Mouse (Mus musculus): ENCODE results near the gene Ccnjl. TPM values are rescaled to one million over a fixed set of nuclear protein-coding genes. Genes with fewer than 3 reads are reported as not detected.
A peak's percentile ranks its signal among the peaks of the same experiment; 100 is the strongest.

Gene Ccnjl
- total and polyA plus RNA-seq, 2 experiments from 2014 or later, result 10.8 to 11.7 TPM

DNA sequence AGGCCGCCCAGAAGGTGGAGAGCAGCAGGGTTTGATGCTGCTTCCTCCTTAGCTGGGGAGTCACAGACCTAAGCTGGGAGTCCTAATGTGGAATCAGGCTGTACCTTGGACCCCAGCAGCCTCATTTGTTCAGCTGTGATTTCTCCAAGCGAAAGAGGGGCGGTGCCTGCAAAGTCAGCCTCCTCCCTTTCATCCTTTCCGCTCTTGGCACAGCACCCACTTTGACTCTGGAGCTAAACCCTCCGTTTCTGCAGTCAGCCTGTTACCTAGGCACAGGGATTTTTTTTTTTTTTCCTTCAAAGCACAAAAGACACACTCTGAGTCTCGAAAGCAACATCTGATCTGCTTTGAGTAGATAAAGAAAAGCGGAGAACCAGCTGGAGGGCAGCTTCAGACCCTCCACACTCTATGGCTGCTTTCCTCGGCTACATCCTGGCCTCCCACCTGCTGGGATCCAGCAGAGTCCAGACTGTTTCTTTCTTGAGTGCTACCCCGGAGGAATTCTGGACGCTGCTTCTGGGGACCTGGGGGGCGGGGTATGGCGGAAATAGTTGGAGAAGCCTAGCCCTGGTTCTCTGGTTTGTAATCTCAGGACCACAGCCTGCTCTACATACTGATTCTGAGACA lies 97.8 kb downstream of the Ccnjl start:
- ATAC-seq (ENCODE audit: insufficient read depth, low read depth), result no peak

DNA sequence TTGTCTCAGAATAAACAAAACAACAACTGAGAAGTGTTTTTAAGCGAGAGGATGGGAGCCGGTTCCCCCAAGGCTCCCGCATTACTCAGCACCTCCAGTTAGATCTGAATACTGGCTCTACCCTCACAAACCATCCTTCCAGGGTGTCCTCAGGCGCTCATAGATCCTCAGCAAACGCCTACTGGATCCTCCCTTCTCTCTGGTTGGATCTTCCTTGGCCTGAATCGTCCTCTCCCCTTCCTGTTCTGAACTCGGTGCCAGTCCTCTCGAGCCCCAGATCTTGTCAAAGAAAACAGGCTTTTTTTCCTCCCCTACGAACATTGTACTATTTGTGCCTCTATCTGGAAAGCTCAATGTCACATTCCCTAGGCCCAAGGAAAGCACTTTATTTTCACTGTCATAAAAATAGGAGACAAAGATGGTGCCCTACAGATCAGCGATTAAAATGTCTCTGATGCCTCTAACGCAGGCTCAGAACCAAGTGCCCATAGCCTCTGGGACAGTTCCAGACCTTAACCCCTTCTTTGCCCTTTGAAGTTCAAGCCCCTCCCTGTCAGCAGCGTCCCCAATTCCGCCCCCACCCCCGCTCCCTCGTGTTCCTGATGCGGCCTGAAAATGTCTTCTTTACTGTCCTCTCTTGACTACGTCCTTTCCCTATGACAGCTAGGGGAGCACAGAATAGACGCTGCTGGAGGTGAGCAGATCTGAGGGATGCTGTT lies 98.5 kb downstream of the Ccnjl start:
- no peak overlapping the region for H3K4me3 ChIP-seq (ENCODE audit: low read depth, low read length)
- 37% methylated on average over 18 of the region's 18 CpGs for WGBS

More for the DNA sequence above, 97.8 kb downstream of the Ccnjl start:
- H3K27me3 ChIP-seq (ENCODE audit: control insufficient read depth, insufficient read depth, low read length), result no peaks in the 10 kb centered on the region
- H3K4me1 ChIP-seq (ENCODE audit: control insufficient read depth, insufficient read depth), result peaks cover 4% of the 10 kb centered on the region; the same call in 1 of the 2 replicates
- 0 out of 2 replicates have a peak overlapping the region, but pooled peaks have one; percentile 9 for H3K9ac ChIP-seq (replicated peaks; ENCODE audit: low read depth, low read length)
- H3K36me3 ChIP-seq (replicated peaks; ENCODE audit: control insufficient read depth, insufficient read depth, low read length), result no peaks in the 10 kb centered on the region
- TF ChIP-seq CTCF (IDR thresholded peaks at IDR 0.05; ENCODE audit: low read depth) (no peak), EP300 (IDR thresholded peaks at IDR 0.05; ENCODE audit: low read depth) (no peak)
- 10% methylated on average over 12 of the region's 12 CpGs for WGBS
- H3K27ac ChIP-seq (ENCODE audit: low read depth), result peak overlapping the region; percentile 32; the same call in 1 of the 2 replicates
- peak; percentile 48 for DNase-seq (ENCODE audit: low spot score)
- H3K9me3 ChIP-seq (replicated peaks; ENCODE audit: control insufficient read depth, low read length), result no peaks in the 10 kb centered on the region
- H3K4me3 ChIP-seq (ENCODE audit: low read depth, low read length), result peak overlapping the region; percentile 15; the same call in 1 of the 2 replicates
- H3K4me2 ChIP-seq (ENCODE audit: low read depth, low read length), result peak overlapping the region; percentile 56

DNA sequence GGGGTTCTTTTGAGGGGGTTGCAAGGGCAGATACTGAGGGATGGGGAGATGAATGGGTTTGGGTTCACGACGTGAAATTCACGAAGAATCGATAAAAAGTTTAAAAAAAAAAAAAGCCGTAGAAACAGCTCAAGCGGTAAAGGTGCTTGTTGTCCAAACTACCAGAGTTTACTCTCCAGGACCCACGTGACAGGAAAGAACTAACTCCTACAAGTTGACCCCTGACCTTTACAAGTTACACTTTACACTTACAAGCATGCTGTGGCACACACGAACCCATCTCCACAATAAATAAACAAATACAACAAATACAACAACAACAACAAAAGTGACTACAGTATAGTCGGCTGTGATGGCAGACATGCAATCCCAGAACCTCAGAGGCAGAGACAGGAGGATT lies 103.1 kb downstream of the Ccnjl start:
- ATAC-seq (ENCODE audit: insufficient read depth, low read depth) (no peak), DNase-seq (ENCODE audit: low spot score) (no peak)
- no peaks in the 10 kb centered on the region for H3K36me3 ChIP-seq (replicated peaks; ENCODE audit: control insufficient read depth, insufficient read depth, low read length)
- H3K4me3 ChIP-seq (ENCODE audit: low read depth, low read length), result no peak overlapping the region
- 89% methylated on average over 9 of the region's 9 CpGs for WGBS
- H3K9ac ChIP-seq (replicated peaks; ENCODE audit: low read depth, low read length), result no peak overlapping the region
- H3K4me2 ChIP-seq (ENCODE audit: low read depth, low read length), result no peak overlapping the region
- TF ChIP-seq CTCF (IDR thresholded peaks at IDR 0.05; ENCODE audit: low read depth) (no peak), EP300 (IDR thresholded peaks at IDR 0.05; ENCODE audit: low read depth) (no peak)
- no peaks in the 10 kb centered on the region for H3K27me3 ChIP-seq (ENCODE audit: control insufficient read depth, insufficient read depth, low read length)
- H3K4me1 ChIP-seq (ENCODE audit: control insufficient read depth, insufficient read depth), result peaks cover 18% of the 10 kb centered on the region
- H3K27ac ChIP-seq (ENCODE audit: low read depth), result no peak overlapping the region
- H3K9me3 ChIP-seq (replicated peaks; ENCODE audit: control insufficient read depth, low read length), result no peaks in the 10 kb centered on the region

More for the DNA sequence above, 98.5 kb downstream of the Ccnjl start:
- Histone ChIP-seq H3K4me2 (ENCODE audit: low read depth, low read length) (peak overlapping the region; percentile 56), H3K9ac (replicated peaks; ENCODE audit: low read depth, low read length) (no peak overlapping the region), H3K27me3 (ENCODE audit: control insufficient read depth, insufficient read depth, low read length) (no peaks in the 10 kb centered on the region), H3K27ac (ENCODE audit: low read depth) (peak overlapping the region; percentile 32; the same call in 1 of the 2 replicates), H3K4me1 (ENCODE audit: control insufficient read depth, insufficient read depth) (peaks cover 4% of the 10 kb centered on the region), H3K9me3 (replicated peaks; ENCODE audit: control insufficient read depth, low read length) (no peaks in the 10 kb centered on the region), H3K36me3 (replicated peaks; ENCODE audit: control insufficient read depth, insufficient read depth, low read length) (no peaks in the 10 kb centered on the region)
- no peak for ATAC-seq (ENCODE audit: insufficient read depth, low read depth)
- no peak for DNase-seq (ENCODE audit: low spot score)
- TF ChIP-seq EP300 (IDR thresholded peaks at IDR 0.05; ENCODE audit: low read depth) (no peak), CTCF (IDR thresholded peaks at IDR 0.05; ENCODE audit: low read depth) (no peak)

DNA sequence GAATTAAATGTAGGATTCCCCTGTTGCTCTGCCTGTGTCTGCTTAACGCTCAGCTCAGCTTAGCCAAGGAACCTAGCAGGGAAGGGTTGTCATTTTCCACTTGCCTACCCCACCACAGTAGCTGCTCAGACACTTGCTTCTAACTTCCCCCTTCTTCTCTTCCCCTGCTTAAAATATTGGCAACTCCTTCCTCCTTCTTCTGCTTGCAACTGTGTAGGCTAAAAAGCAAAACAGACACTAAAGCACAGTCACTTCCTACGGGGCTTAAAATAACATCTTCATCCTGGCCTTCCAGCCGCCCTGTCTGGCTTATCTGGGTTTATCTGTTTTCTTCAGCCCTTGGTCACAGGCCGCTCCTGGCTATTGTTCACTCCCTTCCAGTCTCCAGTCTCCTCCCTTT lies 104.0 kb downstream of the Ccnjl start:
- peaks cover 15% of the 10 kb centered on the region for H3K4me1 ChIP-seq (ENCODE audit: control insufficient read depth, insufficient read depth)
- 18% methylated on average over 4 of the region's 4 CpGs for WGBS
- ATAC-seq (ENCODE audit: insufficient read depth, low read depth), result no peak
- H3K27ac ChIP-seq (ENCODE audit: low read depth), result no peak overlapping the region
- no peak for DNase-seq (ENCODE audit: low spot score)
- no peak overlapping the region for H3K4me2 ChIP-seq (ENCODE audit: low read depth, low read length)
- no peaks in the 10 kb centered on the region for H3K9me3 ChIP-seq (replicated peaks; ENCODE audit: control insufficient read depth, low read length)
- H3K4me3 ChIP-seq (ENCODE audit: low read depth, low read length), result no peak overlapping the region
- no peaks in the 10 kb centered on the region for H3K36me3 ChIP-seq (replicated peaks; ENCODE audit: control insufficient read depth, insufficient read depth, low read length)
- no peak for TF ChIP-seq EP300 (IDR thresholded peaks at IDR 0.05; ENCODE audit: low read depth)
- no peak for TF ChIP-seq CTCF (IDR thresholded peaks at IDR 0.05; ENCODE audit: low read depth)
- no peaks in the 10 kb centered on the region for H3K27me3 ChIP-seq (ENCODE audit: control insufficient read depth, insufficient read depth, low read length)
- no peak overlapping the region for H3K9ac ChIP-seq (replicated peaks; ENCODE audit: low read depth, low read length)

DNA sequence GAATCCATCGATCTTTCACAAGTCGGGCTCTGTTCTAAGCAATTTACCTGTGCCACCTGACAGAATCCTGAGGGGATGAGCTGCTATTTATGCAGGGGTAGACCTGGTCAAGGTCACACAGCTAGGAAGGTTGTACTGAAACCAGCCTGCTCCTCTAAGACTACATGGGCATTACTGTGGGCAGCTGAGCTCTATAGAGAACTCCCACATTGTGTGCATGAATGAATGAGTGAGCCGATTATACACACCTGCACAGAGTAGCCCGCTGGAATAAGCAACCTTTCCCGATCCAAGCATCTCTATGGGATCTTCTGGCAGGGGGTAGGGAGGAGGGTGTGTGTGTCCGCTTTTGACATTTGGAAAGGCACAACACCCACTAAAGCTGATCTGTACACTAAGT lies 104.6 kb downstream of the Ccnjl start:
- Histone ChIP-seq H3K4me3 (ENCODE audit: low read depth, low read length) (no peak overlapping the region), H3K27ac (ENCODE audit: low read depth) (peak overlapping the region; percentile 71; the same call in 1 of the 2 replicates)

More for the DNA sequence above, 104.6 kb downstream of the Ccnjl start:
- Histone ChIP-seq H3K9me3 (replicated peaks; ENCODE audit: control insufficient read depth, low read length) (no peaks in the 10 kb centered on the region), H3K4me2 (ENCODE audit: low read depth, low read length) (no peak overlapping the region), H3K36me3 (replicated peaks; ENCODE audit: control insufficient read depth, insufficient read depth, low read length) (no peaks in the 10 kb centered on the region), H3K27me3 (ENCODE audit: control insufficient read depth, insufficient read depth, low read length) (no peaks in the 10 kb centered on the region), H3K9ac (replicated peaks; ENCODE audit: low read depth, low read length) (no peak overlapping the region), H3K4me1 (ENCODE audit: control insufficient read depth, insufficient read depth) (peaks cover 15% of the 10 kb centered on the region)
- WGBS, result 61% methylated on average over 6 of the region's 6 CpGs
- no peak for ATAC-seq (ENCODE audit: insufficient read depth, low read depth)
- TF ChIP-seq EP300 (IDR thresholded peaks at IDR 0.05; ENCODE audit: low read depth) (no peak), CTCF (IDR thresholded peaks at IDR 0.05; ENCODE audit: low read depth) (no peak)
- DNase-seq (ENCODE audit: low spot score), result no peak

Data from heart, postnatal 0 days (tissue).